Mouse (Mus musculus): ENCODE data around the gene Setd6. TPM values are rescaled to one million over a fixed set of nuclear protein-coding genes. Genes with fewer than 3 reads are reported as not detected.

Gene Setd6
- polyA plus RNA-seq, 1 experiment = 25.0 TPM

GRCm38 (mm10) chr8:95764133-95764532, 48.5 kb downstream of the Setd6 start:
- TF ChIP-seq POLR2A (IDR thresholded peaks at IDR 0.05; ENCODE audit: borderline replicate concordance, extremely low read depth, insufficient read depth, insufficient read length, poor library complexity, severe bottlenecking) (no peak), CTCF (IDR thresholded peaks at IDR 0.05; ENCODE audit: borderline replicate concordance, extremely low read depth, insufficient read depth, insufficient read length) (no peak)
- no peak for DNase-seq (ENCODE audit: low read depth)

Other genes with a start within 250 kb of the Setd6 start
- gene Csnk2a2, start 225.8 kb upstream of the Setd6 start, polyA plus RNA-seq (2012; rRNA removed) = 43.8 and 51.8 TPM in 2 replicates
- 0.82 and 1.4 TPM in 2 replicates for gene Ccdc113, start 181.8 kb upstream of the Setd6 start, polyA plus RNA-seq (2012; rRNA removed)
- not detected in 2 replicates for gene Prss54, start 139.5 kb upstream of the Setd6 start, polyA plus RNA-seq (2012; rRNA removed)
- gene Gins3, start 82.4 kb upstream of the Setd6 start, polyA plus RNA-seq (2012; rRNA removed) = 4.6 and 6.2 TPM in 2 replicates
- 348 and 357 TPM in 2 replicates for gene Ndrg4, start 38.9 kb upstream of the Setd6 start, polyA plus RNA-seq (2012; rRNA removed)
- 95.3 and 115 TPM in 2 replicates for gene Cnot1, start 91.6 kb downstream of the Setd6 start, polyA plus RNA-seq (2012; rRNA removed)
- 70.2 and 77.9 TPM in 2 replicates for gene Sap18b, start 109.5 kb downstream of the Setd6 start, polyA plus RNA-seq (2012; rRNA removed)
- gene Slc38a7, start 137.7 kb downstream of the Setd6 start, polyA plus RNA-seq (2012; rRNA removed) = 36.1 and 38.0 TPM in 2 replicates
- gene Got2, start 172.7 kb downstream of the Setd6 start, polyA plus RNA-seq (2012; rRNA removed) = 126 and 154 TPM in 2 replicates